ENCODE assay signal across 9 mouse cellular contexts in genomic region chr17:48098528-48098890, GRCm38 (mm10). TPM values are rescaled to one million over a fixed set of nuclear protein-coding genes. Genes with fewer than 3 reads are reported as not detected.
A peak's percentile ranks its signal among the peaks of the same experiment; 100 is the strongest.
DNase-seq lines count a peak whose midpoint lies in the region; ATAC-seq lines count a peak whose summit lies in the region.
"Had no signal": no experiment of that assay in that cellular context is flagged by ENCODE, and none has a peak within 500 bp of the region (broad histone marks: within the 10 kb centered on the region; RNA-seq: fewer than 3 reads in every experiment).

No protein-coding gene starts in this region.

- H3K9me3 ChIP-seq in heart, embryonic 16.5 days (replicated peaks; ENCODE audit: control insufficient read depth, low read length) = peaks cover 3% of the 10 kb centered on the region
- peaks cover 4% of the 10 kb centered on the region; the same call in 1 of the 2 replicates for H3K9me3 ChIP-seq in intestine, embryonic 16.5 days (ENCODE audit: control insufficient read depth, low read length)

- peaks cover 57% of the 10 kb centered on the region for H3K27me3 ChIP-seq in heart, embryonic 16.5 days (ENCODE audit: control insufficient read depth, insufficient read depth, low read length)
- H3K27me3 ChIP-seq in intestine, embryonic 16.5 days (replicated peaks; ENCODE audit: control insufficient read depth, insufficient read depth, low read length) = peaks cover 34% of the 10 kb centered on the region

- H3K9ac ChIP-seq in heart, embryonic 16.5 days (ENCODE audit: low read length) = peak overlapping the region; percentile 39; the same call in 1 of the 2 replicates
- no peak overlapping the region for H3K9ac ChIP-seq in intestine, embryonic 16.5 days (ENCODE audit: low read depth, low read length)

- H3K4me1 ChIP-seq in heart, embryonic 16.5 days (ENCODE audit: control insufficient read depth, insufficient read depth, low read length) = peaks cover 21% of the 10 kb centered on the region
- peaks cover 34% of the 10 kb centered on the region for H3K4me1 ChIP-seq in intestine, embryonic 16.5 days (ENCODE audit: control insufficient read depth, insufficient read depth, low read length)

- H3K36me3 ChIP-seq in heart, embryonic 16.5 days (ENCODE audit: control insufficient read depth, insufficient read depth) = no peaks in the 10 kb centered on the region
- no peaks in the 10 kb centered on the region for H3K36me3 ChIP-seq in intestine, embryonic 16.5 days (ENCODE audit: control insufficient read depth, insufficient read depth, low read length)

- 1% methylated on average over 19 of the region's 19 CpGs for WGBS in heart, embryonic 16.5 days
- WGBS in intestine, embryonic 16.5 days = 2% methylated on average over 19 of the region's 19 CpGs

- H3K4me3 ChIP-seq in heart, embryonic 16.5 days (ENCODE audit: low read length) = peak overlapping the region; percentile 49
- peak overlapping the region; percentile 44 for H3K4me3 ChIP-seq in intestine, embryonic 16.5 days (ENCODE audit: low read length)

- no peak overlapping the region for H3K27ac ChIP-seq in heart, embryonic 16.5 days (ENCODE audit: low read length)
- no peak overlapping the region for H3K27ac ChIP-seq in intestine, embryonic 16.5 days (ENCODE audit: low read length)

- ATAC-seq in heart, embryonic 16.5 days (replicated peaks; ENCODE audit: extremely low read depth, insufficient read depth, low FRiP score) = no peak
- no peak for ATAC-seq in intestine, embryonic 16.5 days
- no peak for ATAC-seq in frontal cortex, adult (ENCODE audit: low TSS enrichment)
- ATAC-seq in megakaryocyte progenitor cell, adult 5-6 weeks (replicated peaks; ENCODE audit: poor library complexity) = no peak

- intact Hi-C loops in heart, postnatal 10 days (cut with DNase I) = loop anchor here (5.0 kb wide), 1 partner anchor 239 kb away; no protein-coding TSS in a partner anchor

- H3K4me2 ChIP-seq in heart, embryonic 16.5 days (ENCODE audit: low read depth, low read length) = peak overlapping the region; percentile 78
- peak overlapping the region; percentile 83 for H3K4me2 ChIP-seq in intestine, embryonic 16.5 days (ENCODE audit: low read depth, low read length)

- DNase-seq in heart, postnatal 10 days = no peak
- DNase-seq in embryo, embryonic 11 days = peak; percentile 72
- DNase-seq in naive thymus-derived CD4-positive, alpha-beta T cell, adult 2 months (ENCODE audit: low read depth) = peak; percentile 33
- no peak for DNase-seq in T-cell, adult 2 months (ENCODE audit: low spot score)

RNA-seq across cellular contexts. Expression of gene 1700067P10Rik, which starts 9.4 kb away (rescaled TPM):
- polyA plus RNA-seq in heart, embryonic 16.5 days (2015; fragmentation: Nextera tagmentation; extraction: Ambion mirVana) = not detected in 2 replicates
- total RNA-seq in heart, postnatal 10 days (2021) = not detected
- not detected in 2 replicates for polyA plus RNA-seq in intestine, embryonic 16.5 days (2015; fragmentation: Nextera tagmentation; extraction: Ambion mirVana)
- total RNA-seq in megakaryocyte progenitor cell, adult 5-6 weeks (2015) = not detected in 2 replicates
- total RNA-seq in megakaryocyte progenitor cell, adult 5-6 weeks (2017) = not detected in 2 replicates
- total RNA-seq: MEL had no signal

RNA-seq across cellular contexts. Expression of gene 9830107B12Rik, which starts 47.6 kb away (rescaled TPM):
- not detected in 2 replicates for polyA plus RNA-seq in heart, embryonic 16.5 days (2015; fragmentation: Nextera tagmentation; extraction: Ambion mirVana)
- total RNA-seq in heart, postnatal 10 days (2021) = not detected
- not detected in 2 replicates for polyA plus RNA-seq in intestine, embryonic 16.5 days (2015; fragmentation: Nextera tagmentation; extraction: Ambion mirVana)
- 0.62 and 1.1 TPM in 2 replicates for total RNA-seq in megakaryocyte progenitor cell, adult 5-6 weeks (2015)
- total RNA-seq in megakaryocyte progenitor cell, adult 5-6 weeks (2017) = 2.3 and 2.4 TPM in 2 replicates
- total RNA-seq: MEL had no signal

Comparison
In these comparisons a context has a peak if more than half of its experiments do, and no peak if none do; other contexts are left out.
1. DNase-seq: peak in embryo, embryonic 11 days (single experiment) and naive thymus-derived CD4-positive, alpha-beta T cell, adult 2 months (single experiment); none in heart, postnatal 10 days (0 of 2) and T-cell, adult 2 months (single experiment).